Mouse (Mus musculus) G1E (cell line): Measurements from ENCODE around the gene Gpsm1. TPM values are rescaled to one million over a fixed set of nuclear protein-coding genes. Genes with fewer than 3 reads are reported as not detected.

Source experiments
- ATAC-seq: 2 replicates; pipeline ENCODE4 v1.8.0; 2016; ENCODE audit warnings: mild to moderate bottlenecking; ENCODE audit not compliant: insufficient number of reproducible peaks, poor library complexity, low FRiP score, severe bottlenecking; ENCODE audit errors: extremely low read depth
- DNase-seq: peaks from one replicate; pipeline ENCODE4 v3.0.0; 2012; ENCODE audit warnings: low spot score
- H3K27me3 ChIP-seq: 2 replicates; pipeline ENCODE4 v1.6.1; 2012; ENCODE audit warnings: mild to moderate bottlenecking, low read length, inconsistent platforms; ENCODE audit not compliant: insufficient read depth
- H3K36me3 ChIP-seq: replicated peaks from 2 replicates; pipeline ENCODE3; 2012; ENCODE audit warnings: mild to moderate bottlenecking, inconsistent platforms
- H3K4me1 ChIP-seq: 2 replicates; pipeline ENCODE4 v1.6.1; 2012; ENCODE audit warnings: low read depth, low read length, inconsistent platforms, mixed read lengths; ENCODE audit not compliant: insufficient read depth
- H3K4me3 ChIP-seq: 2 replicates; pipeline ENCODE4 v1.5.1; 2012; ENCODE audit warnings: low read depth, mild to moderate bottlenecking, inconsistent platforms, low read length, moderate library complexity, mixed read lengths
- H3K9me3 ChIP-seq: replicated peaks from 2 replicates; pipeline ENCODE4 v1.6.1; 2012; ENCODE audit warnings: inconsistent platforms
- CTCF ChIP-seq: IDR thresholded peaks from 2 replicates; pipeline ENCODE4 v1.5.1; 2012; ENCODE audit warnings: low read depth, low read length, inconsistent platforms, mixed read lengths
- GATA1 ChIP-seq: IDR thresholded peaks from 2 replicates; pipeline ENCODE4 v1.6.1; 2012; ENCODE audit warnings: borderline replicate concordance, low read length, inconsistent platforms, mixed read lengths
- GATA2 ChIP-seq: IDR thresholded peaks from 2 replicates; pipeline ENCODE4 v1.6.1; 2012; ENCODE audit warnings: low read depth, low read length, inconsistent platforms, borderline replicate concordance
- POLR2AphosphoS5 ChIP-seq: IDR thresholded peaks from 2 replicates; pipeline ENCODE4 v1.6.1; 2012; ENCODE audit warnings: low read depth, low read length, inconsistent platforms; ENCODE audit not compliant: insufficient replicate concordance
- TAL1 ChIP-seq: conservative IDR thresholded peaks from 2 replicates; pipeline ENCODE4 v1.6.1; 2012; ENCODE audit warnings: low read depth, low read length, inconsistent platforms, mixed read lengths
- polyA plus RNA-seq: library from polyadenylated mRNA; stranded (reverse); fragments of >175 nt; gene quantifications from 2 replicates; pipeline ENCODE4 v1.2.3, GENCODE M21; 2012
- total RNA-seq, 2 experiments: library from RNA; stranded (forward) in 1 of 2; stranded (reverse) in 1 of 2; fragments of 200-1000 nt in 1 of 2; fragments of >200 nt in 1 of 2; fragmentation: Nextera tagmentation in 1 of 2; gene quantifications; 2 replicates each; pipeline ENCODE4 v1.2.3; 2014 to 2017

The Gpsm1 gene
- total and polyA plus RNA-seq, 3 experiments, result 0.05 to 0.22 TPM; not detected in 1

- Histone ChIP-seq H3K36me3 (no peaks in the 10 kb centered on the region), H3K4me1 (no peaks in the 10 kb centered on the region), H3K4me3 (no peak overlapping the region), H3K9me3 (no peaks in the 10 kb centered on the region), H3K27me3 (peaks cover 15% of the 10 kb centered on the region)
- DNase-seq (no peak), ATAC-seq (no peak)
- TF ChIP-seq TAL1 (no peak), GATA1 (no peak), GATA2 (no peak), POLR2AphosphoS5 (no peak), CTCF (no peak)
Measured at GRCm38 (mm10) chr2:26305555-26305954, 9.8 kb upstream of the Gpsm1 start.

DNA sequence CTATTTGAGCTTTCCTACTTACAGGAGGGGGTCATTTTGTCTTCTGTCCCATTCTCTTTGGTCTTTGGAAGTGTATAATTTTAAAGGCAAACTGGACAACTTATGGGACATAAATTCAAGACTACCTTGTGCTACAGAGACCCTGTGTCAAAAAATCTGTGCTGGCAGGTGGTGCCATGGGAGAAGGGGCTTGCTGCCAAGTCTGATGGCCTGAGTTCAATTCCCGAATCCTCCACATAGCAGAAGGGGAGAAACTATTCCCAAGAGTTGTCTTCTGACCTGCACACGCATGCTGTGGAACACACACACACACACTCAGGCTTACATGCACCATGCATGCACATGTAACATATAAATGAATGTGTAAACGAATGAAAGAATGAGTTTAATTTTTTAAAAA is 8.6 kb upstream of the Gpsm1 start:
- TF ChIP-seq GATA2, result no peak
- TF ChIP-seq GATA1, result no peak
- TF ChIP-seq POLR2AphosphoS5, result no peak
- no peak for TF ChIP-seq CTCF
- no peak for TF ChIP-seq TAL1
- no peak for ATAC-seq
- H3K9me3 ChIP-seq, result no peaks in the 10 kb centered on the region
- H3K27me3 ChIP-seq, result peaks cover 11% of the 10 kb centered on the region
- no peak for DNase-seq
- H3K4me3 ChIP-seq, result no peak overlapping the region
- H3K36me3 ChIP-seq, result no peaks in the 10 kb centered on the region
- no peaks in the 10 kb centered on the region for H3K4me1 ChIP-seq

DNA sequence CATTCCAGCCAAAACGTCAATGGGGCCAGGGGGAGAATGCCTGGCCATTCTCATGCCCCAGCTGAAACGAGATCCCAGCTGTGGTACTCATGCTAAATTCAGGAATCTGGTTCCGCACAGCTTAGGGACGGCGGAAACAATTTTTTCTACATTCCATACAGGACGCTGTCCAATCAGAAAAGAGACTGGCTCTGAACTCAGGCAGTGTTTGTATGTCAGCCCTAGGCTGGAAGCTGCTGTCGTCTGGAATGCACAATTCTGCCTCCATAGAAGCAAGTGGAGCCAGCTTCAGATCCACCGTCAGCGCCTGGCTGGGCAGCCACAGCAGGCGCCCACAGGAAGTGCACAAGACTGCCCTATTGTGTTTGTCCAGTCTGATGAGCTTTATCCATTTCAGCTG is 5.6 kb upstream of the Gpsm1 start:
- ATAC-seq, result no peak
- Histone ChIP-seq H3K4me3 (no peak overlapping the region), H3K27me3 (peaks cover 22% of the 10 kb centered on the region), H3K36me3 (no peaks in the 10 kb centered on the region), H3K9me3 (no peaks in the 10 kb centered on the region), H3K4me1 (no peaks in the 10 kb centered on the region)
- DNase-seq, result no peak
- TF ChIP-seq POLR2AphosphoS5, result no peak
- TF ChIP-seq GATA1, result no peak
- TF ChIP-seq CTCF, result no peak
- TF ChIP-seq GATA2, result no peak
- TF ChIP-seq TAL1, result no peak

DNA sequence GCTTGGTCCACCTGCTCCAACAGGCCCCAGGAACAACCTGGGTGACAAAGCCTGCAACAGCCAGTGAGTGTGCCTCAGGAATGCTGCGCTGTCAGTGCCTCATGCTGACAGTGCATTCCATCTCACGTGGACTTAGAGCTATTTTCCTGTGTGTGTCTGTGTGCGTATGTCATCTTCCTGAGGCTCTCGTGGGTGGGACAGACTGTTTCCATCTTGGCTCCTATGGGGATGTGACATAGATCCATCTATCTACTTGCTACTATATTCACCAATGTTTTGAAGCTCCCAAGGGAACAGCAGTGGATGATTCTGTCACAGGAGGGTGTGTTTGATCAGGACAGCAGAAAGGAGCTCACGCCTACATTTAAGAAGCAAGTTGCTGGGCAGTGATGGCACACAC is 3.4 kb upstream of the Gpsm1 start:
- TF ChIP-seq GATA1 (no peak), TAL1 (no peak), POLR2AphosphoS5 (no peak), CTCF (no peak), GATA2 (no peak)
- no peak for ATAC-seq
- Histone ChIP-seq H3K27me3 (peaks cover 39% of the 10 kb centered on the region), H3K9me3 (no peaks in the 10 kb centered on the region), H3K4me3 (no peak overlapping the region), H3K36me3 (no peaks in the 10 kb centered on the region), H3K4me1 (peaks cover 4% of the 10 kb centered on the region; the same call in 1 of the 2 replicates)
- no peak for DNase-seq

- H3K27me3 ChIP-seq, result peaks cover 47% of the 10 kb centered on the region
- DNase-seq (no peak), ATAC-seq (no peak)
- TF ChIP-seq GATA2 (no peak), TAL1 (no peak), GATA1 (no peak), POLR2AphosphoS5 (no peak), CTCF (no peak)
- no peak overlapping the region for H3K4me3 ChIP-seq
- no peaks in the 10 kb centered on the region for H3K9me3 ChIP-seq
- H3K36me3 ChIP-seq, result no peaks in the 10 kb centered on the region
- H3K4me1 ChIP-seq, result peaks cover 4% of the 10 kb centered on the region; the same call in 1 of the 2 replicates
Measured at GRCm38 (mm10) chr2:26312812-26313211, 2.5 kb upstream of the Gpsm1 start.

- Histone ChIP-seq H3K9me3 (no peaks in the 10 kb centered on the region), H3K36me3 (no peaks in the 10 kb centered on the region), H3K4me3 (no peak overlapping the region), H3K27me3 (peaks cover 52% of the 10 kb centered on the region), H3K4me1 (peaks cover 4% of the 10 kb centered on the region; the same call in 1 of the 2 replicates)
- no peak for ATAC-seq
- no peak for DNase-seq
- TF ChIP-seq TAL1 (no peak), GATA1 (no peak), POLR2AphosphoS5 (no peak), GATA2 (no peak), CTCF (no peak)
Measured at GRCm38 (mm10) chr2:26313394-26313793, 1.9 kb upstream of the Gpsm1 start.

- no peak for DNase-seq
- no peaks in the 10 kb centered on the region for H3K36me3 ChIP-seq
- peaks cover 4% of the 10 kb centered on the region; the same call in 1 of the 2 replicates for H3K4me1 ChIP-seq
- H3K4me3 ChIP-seq, result no peak overlapping the region
- no peak for ATAC-seq
- TF ChIP-seq CTCF (no peak), GATA1 (no peak), GATA2 (no peak), POLR2AphosphoS5 (no peak), TAL1 (no peak)
- no peaks in the 10 kb centered on the region for H3K9me3 ChIP-seq
- peaks cover 59% of the 10 kb centered on the region for H3K27me3 ChIP-seq
Measured at GRCm38 (mm10) chr2:26314281-26315071, 839 bp upstream of the Gpsm1 start.
